Mouse (Mus musculus): Measurements from ENCODE around the gene Paqr4.

The Paqr4 gene

GRCm38 (mm10) chr17:23748631-23749391, 8.1 kb upstream of the Paqr4 start:
- DNase-seq: peak; percentile 66 to 84

DNA sequence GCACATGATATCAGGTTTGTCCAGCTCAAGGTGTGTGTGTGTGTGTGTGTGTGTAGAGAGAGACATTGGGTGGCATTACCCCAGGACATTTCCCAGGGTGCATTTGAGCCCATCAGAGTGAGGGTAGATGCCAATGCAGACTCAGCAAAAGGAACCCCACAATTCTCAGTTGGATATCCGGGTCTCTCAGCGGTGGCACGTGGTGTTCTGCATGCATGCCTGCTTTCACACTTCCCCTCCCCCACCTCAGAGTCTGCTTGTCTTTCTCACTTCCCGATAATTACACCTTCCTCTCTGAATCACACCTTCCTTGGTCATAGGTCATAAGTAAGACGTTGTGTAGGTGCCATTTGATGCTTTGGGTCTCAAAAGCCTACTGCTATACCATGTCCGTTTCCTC, 7.4 kb upstream of the Paqr4 start:
- DNase-seq: no peak

DNA sequence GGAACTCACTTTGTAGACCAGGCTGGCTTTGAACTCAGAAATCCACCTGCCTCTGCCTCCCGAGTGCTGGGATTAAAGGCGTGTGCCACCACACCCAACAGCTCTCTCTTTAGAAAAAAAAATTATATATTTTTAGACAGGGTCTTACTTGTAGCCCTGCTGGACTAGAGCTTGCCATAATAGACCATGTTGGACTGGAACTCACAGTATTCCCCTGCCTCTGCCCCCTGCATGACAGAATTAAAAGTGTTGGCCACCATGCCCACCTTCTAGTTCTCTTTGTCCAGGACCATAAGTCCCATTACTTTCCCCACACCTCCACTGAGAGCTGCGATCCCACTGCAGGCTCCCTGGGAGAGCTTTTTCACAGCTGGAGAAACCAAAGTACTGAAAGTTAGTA, 6.8 kb upstream of the Paqr4 start:
- DNase-seq: no peak

DNA sequence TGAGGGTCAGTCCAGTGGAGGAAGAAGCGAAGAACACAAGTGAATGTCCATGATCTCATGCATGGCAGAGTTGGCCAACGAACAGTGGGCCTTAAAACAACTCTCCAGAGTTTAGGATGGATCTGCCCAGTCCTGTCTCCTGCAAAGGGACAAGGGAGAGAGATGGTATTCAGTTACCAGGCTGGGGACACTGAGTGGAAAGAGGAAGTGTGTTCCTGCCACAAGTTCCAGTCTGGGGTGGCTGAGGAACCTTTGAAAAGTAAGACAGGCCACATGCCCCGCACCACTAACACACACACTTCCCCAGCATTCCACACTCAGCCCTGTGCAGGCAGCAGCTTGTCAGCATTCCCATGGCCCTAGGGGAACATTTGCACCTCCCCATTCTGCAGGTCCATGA, 6.1 kb upstream of the Paqr4 start:
- no peak for DNase-seq

GRCm38 (mm10) chr17:23746311-23746710, 5.6 kb upstream of the Paqr4 start:
- DNase-seq: peak in 1 of 2 experiments; percentile 47

- DNase-seq: peak in 1 of 2 experiments; percentile 34
These were observed 4.9 kb upstream of the Paqr4 start, which contains the start of gene Kremen2 for GRCm38 (mm10) chr17:23745301-23746251. TSS of gene Kremen2 (minus strand) at chr17:23745833.

- no peak for DNase-seq
These were observed 4.0 kb upstream of the Paqr4 start for GRCm38 (mm10) chr17:23744651-23745050.

- no peak for DNase-seq
These were observed 3.4 kb upstream of the Paqr4 start for GRCm38 (mm10) chr17:23744076-23744475.

GRCm38 (mm10) chr17:23742941-23743340, 2.3 kb upstream of the Paqr4 start:
- no peak for DNase-seq

GRCm38 (mm10) chr17:23742210-23742793, 1.6 kb upstream of the Paqr4 start:
- peak in 1 of 2 experiments; percentile 56 for DNase-seq

DNA sequence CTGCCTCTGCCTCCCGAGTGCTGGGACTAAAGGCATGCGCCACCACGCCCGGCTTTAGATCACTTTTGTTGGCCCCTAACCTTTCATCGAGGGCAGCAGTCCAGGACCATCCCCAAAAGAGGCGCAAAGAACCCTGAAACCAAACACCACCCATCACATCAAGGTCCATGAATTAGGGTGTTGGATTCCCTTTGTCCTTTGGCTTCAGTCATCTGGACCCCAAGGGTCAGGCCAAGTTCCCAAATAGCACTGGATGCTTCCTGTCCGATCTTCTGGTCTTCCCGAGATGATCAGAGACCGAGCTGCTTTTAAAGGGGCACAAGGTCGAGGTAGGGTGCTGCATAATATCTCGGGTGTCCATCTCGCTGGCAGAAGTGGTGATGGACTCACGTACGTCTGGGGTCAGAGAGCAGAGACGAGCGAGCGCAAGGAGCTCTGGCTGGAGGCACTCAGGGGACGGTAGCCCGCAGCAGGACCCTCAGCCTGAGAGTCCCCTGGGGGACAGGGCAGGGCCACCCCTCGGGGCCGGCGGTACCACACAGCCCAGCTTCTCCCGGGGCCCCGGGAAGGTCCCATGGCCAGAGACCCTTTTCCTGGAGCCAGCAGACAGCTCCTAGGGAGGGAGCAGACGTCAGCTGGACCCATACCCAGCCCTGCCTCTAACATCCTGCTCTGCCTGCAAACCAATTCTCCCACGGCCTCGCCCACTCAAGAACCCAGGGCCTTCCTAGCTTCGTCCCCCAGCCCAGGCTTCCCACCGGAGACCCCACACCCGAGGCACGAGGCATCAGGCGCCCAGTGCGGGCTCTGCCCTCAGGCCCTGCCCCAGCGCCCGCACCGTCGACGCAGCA, 917 bp upstream of the Paqr4 start:
- peak in 1 of 2 experiments; percentile 20 for DNase-seq

DNA sequence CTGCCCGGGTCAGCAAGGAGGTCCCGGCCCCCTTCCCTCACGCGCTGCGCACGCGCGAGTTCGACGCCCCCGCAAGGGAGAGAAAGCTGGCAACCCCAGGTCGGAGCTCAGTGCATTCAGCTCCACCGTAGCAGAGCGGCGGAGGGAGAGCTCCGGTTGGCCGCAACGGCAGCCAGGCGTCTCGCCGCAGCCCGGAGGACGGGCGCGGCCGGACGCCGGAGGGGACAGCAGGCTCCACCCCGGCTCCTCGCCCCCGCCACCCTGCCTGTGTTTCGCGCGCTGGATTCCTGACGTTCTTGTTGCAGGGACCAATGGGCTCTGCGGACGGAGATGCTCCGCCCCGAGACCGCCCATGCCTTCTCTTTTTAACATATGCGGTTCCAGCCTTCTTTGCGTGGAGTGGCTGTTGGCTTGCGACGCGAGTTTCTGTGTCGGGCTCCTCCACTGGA, 507 bp downstream of the Paqr4 start:
- peak; percentile 93 to 95 for DNase-seq

GRCm38 (mm10) chr17:23739202-23740135, 1.2 kb downstream of the Paqr4 start:
- peak in 1 of 2 experiments; percentile 61 for DNase-seq

DNA sequence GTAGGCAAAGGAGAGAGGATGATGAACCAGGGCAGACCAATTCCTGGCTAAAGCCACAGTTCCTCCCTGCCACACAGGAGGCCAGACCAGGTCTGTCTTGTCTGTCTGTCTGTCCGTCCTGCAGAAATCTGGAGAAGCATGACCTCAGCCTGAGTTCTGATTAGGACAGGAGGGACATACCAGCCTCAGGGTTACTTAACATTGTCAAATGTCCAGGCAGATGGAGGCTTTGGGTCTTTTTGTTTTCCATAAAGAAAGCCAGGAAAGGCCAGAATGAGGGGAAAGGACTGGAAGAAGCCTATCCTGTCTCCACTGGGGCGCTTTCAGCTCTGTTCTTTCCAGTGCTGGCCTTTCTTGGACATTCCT, 1.8 kb downstream of the Paqr4 start:
- DNase-seq: peak in 1 of 2 experiments; percentile 22

GRCm38 (mm10) chr17:23737493-23738445, 2.9 kb downstream of the Paqr4 start:
- peak in 1 of 2 experiments; percentile 45 for DNase-seq

DNA sequence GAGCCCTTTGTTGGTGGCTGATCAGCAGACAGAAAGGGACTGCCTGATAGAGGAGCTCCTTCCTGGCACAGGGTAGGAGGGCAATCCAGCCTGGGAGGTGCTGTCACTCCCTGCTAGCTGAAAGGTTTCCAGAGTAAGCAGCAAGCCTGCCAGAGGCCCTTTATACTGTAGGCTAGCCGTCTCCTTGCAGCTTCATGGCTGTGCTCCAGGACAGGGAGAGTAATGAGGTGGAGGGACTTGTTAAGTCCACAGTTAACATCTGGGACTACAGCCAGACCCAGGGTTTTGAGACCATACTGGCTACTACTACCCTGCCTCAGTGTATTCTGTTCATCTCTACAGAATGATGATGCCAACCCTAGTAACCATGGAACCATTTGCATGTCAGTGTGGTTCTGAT, 6.3 kb downstream of the Paqr4 start:
- peak in 1 of 2 experiments; percentile 7 for DNase-seq

DNA sequence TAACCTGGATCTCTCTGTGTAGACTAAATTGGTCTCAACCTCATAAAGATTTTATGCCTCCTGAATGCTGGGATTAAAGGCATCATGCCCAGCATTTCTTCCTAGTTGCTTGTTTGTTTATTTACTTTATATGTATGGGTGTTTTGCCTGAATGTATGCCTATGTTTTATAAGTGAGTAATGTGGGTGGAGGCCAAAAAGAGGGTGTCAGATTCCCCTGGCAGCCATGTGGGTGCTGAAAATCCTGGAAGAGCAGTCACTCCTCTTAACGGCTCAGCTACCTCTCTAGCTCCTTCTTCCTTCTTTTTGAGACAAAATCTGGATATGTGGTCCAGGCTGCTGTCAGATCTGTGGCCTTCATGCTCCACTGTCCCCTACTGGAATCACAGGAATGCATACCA, 10.2 kb downstream of the Paqr4 start:
- no peak for DNase-seq

- peak; percentile 65 to 79 for DNase-seq
These were observed 13.9 kb downstream of the Paqr4 start for GRCm38 (mm10) chr17:23726758-23727142.

DNA sequence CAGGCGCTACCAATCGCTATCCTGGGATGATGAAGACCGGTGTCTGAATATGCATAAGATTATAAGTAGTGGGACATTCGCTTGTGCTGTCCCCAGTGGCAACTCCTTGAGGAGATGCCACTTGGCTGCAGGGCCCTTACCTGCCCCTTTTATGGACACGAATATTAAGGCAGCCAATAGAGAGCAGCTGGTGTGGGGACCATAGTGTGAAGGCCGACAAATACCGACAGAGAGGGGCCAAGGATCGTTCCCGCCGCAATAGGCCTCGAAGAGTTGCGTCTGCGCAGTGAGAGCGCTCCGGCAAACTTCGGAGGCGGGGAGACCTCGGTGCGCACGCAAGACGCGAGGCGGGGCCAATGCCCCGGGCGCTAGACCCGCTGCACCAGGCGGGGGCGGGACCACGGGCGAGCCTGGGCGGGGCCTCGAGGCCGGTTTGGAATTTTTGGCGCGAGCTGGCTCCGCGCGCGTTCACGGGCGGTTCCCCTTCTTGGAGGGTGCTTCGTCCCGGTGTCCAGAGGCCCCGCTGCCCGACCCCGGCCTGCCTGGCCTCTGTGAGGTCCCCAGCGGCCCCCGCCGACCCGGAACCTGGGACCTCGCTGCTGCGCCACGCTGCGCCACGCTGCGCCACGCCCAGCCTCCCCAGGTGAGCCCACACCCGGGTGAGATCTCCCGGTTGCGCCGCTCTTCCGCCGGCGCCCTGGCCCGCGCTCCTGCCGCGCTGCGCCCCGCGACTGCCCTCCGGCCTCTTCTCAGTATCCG, 14.5 kb downstream of the Paqr4 start, which contains the start of gene Pkmyt1:
Gene Pkmyt1, plus strand, starts transcription at position 338 of the 759 bp plus-strand sequence.
- peak; percentile 93 to 97 for DNase-seq

Measured in cerebellum, postnatal 25 days (tissue).